Mouse (Mus musculus) skeletal muscle tissue, adult 2 months (tissue): ENCODE data around the gene Taar7f.
"Not testable (repeated sequence)": the region's sequence is repeated elsewhere in the genome, so short reads cannot be mapped to it uniquely, and the experiment has no call there.

Experiments
- DNase-seq: peaks from one replicate; pipeline ENCODE4 v3.0.0-alpha.2; 2012; ENCODE audit warnings: low read depth, low spot score

The Taar7f gene

DNA sequence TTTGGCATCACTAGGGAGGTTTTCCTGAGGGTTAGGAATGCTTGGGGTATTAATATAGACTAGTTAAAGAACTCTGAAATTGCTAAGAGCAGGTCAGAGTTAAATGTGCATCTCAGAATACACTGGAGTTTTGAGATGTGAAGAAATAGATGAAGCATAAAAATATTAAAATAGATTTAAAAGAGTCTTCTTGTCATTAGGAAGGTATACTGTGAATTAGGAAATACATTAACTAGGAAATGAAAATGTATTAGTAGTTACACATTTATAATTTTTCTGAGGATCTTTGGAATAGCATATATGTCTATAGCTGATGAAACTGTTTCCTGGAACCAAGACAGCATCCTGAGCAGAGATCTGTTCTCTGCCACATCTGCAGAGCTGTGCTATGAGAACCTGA is at the start of gene Taar7f:
Gene Taar7f (plus strand): TSS at position 301 of the 400 bp plus-strand sequence.
- DNase-seq, result no peak

DNA sequence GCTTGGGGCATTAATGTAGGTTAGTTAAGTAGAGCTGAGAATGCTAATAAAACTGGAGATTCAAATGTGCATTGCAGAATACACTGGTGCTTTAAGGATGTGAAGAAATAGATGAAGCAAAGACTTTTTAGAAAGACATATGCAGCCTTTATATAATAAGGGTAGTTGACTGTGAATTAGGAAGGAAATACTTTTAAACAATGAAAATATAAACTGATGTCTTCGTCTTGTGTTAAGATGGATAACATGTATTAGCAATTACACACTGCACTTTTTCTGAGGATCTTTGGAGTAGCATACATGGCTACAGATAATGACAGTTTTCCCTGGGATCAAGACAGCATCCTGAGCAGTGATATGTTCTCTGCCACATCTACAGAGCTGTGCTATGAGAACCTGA is 49.7 kb upstream of the Taar7f start, which contains the start of gene Taar7b:
Gene Taar7b (plus strand): TSS at position 301 of the 400 bp plus-strand sequence.
- DNase-seq, result no peak

GRCm38 (mm10) chr10:24006442-24006841 is 42.9 kb upstream of the Taar7f start:
- no peak for DNase-seq

DNA sequence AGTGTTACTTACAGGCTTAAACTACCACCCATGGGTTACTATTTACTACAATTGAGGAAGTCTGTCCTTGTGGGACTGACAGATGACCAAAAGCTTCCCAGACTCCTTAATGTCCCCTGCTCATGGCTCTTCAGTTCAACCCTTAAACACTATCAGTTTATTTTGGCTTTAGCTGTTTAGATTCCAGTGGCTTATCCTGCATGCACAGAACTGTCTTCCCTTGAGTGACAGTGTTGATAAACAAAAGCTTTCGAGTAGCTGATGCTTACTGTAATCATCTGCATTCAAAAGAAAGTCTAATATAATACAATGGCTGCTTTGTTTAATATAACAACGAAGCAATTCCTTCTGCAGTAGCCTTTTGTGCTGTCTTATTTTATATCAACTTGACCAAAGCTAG is 42.3 kb upstream of the Taar7f start:
- no peak for DNase-seq

DNA sequence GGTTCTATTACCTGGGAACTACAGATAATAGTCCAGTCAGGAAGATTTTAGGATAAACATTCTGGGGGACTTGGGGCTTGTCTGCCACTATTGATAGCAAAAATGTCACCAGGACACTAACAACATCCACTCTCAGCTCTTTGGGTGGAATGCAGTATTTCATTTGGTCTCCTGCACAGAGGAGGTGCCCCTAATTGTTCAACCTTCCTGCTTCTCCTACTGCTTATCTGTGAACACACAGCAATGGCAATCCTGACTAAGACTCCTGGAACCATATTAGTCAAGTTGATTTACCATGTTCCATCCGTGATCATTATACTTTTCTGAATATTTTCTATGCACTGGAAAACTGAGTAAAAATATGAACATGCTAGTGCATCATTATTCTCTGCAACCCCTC is 41.2 kb upstream of the Taar7f start:
- no peak for DNase-seq

DNA sequence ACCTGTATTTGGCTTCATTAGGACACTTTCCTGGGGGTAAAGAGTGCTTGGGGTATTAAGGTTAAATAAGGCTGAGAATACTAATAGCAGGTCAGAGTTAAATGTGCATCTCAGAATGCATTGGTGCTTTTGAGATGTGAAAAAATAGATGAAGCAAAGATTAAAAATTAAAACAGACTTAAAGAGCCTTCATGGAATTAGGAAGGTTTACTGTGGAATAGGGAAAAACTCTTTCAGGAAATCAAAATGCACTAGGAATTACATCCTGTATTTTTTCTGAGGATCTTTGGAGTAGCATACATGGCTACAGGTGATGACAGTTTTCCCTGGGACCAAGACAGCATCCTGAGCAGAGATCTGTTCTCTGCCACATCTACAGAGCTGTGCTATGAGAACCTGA is 22.4 kb upstream of the Taar7f start, which contains the start of gene Taar7d:
Gene Taar7d (plus strand): TSS at position 301 of the 400 bp plus-strand sequence.
- no peak for DNase-seq

DNA sequence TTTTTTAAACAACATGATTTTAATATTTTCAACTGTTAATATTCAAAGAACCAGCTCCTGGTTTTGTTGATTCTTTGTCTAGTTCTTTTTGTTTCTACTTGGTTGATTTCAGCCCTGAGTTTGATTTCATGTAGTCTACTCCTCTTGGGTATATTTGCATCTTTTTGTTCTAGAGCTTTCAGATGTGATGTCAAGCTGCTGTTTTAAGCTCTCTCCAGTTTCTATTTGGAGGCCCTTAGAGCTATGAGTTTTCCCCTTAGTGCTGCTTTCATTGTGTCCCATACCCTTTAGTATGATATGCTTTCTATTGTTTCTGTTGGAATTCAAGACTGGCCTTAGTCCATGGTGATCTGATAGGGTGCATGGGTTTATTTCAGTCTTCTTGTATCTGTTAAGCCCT is 18.0 kb upstream of the Taar7f start:
- no peak for DNase-seq

DNA sequence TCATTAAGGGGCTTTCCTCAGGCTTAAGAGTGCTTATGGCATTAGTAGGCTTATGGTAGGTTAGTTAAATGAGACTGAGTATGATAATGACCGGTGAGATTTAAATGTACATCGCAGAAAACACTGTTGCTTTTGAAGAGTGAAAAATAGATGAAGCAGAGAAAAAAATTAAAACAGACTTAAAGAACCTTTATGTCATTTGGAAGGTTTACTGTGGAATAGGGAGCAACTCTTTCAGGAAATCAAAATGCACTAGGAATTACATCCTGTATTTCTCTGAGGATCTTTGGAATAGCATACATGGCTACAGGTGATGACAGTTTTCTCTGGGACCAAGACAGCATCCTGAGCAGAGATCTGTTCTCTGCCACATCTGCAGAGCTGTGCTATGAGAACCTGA is 12.0 kb upstream of the Taar7f start, which contains the start of gene Taar7e:
Gene Taar7e (plus strand): TSS at position 301 of the 400 bp plus-strand sequence.
- no peak for DNase-seq

- no peak for DNase-seq
These were observed 9.0 kb upstream of the Taar7f start for GRCm38 (mm10) chr10:24040120-24040869.

DNA sequence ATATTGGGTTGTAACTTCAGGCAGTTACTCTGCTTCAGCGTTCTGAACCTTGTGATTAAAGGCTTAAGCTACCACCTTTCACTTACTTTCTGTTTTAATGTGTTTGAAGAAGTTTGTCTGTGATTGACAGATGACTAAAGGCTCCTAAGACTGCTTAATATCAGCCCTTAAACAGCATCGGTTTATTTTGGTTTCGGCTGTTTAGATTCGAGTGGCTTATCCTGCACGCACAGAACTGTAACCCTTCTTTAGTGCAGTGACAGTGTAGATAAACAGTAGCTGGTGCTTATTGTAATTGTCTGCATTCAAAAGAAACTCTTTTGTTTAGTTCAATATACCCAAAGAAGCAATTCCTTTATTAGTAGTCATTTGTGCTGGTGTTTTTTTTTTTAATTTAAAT is 2.7 kb downstream of the Taar7f start:
- no peak for DNase-seq

- DNase-seq, result no peak
These were observed 9.7 kb downstream of the Taar7f start for GRCm38 (mm10) chr10:24058986-24059385.

DNA sequence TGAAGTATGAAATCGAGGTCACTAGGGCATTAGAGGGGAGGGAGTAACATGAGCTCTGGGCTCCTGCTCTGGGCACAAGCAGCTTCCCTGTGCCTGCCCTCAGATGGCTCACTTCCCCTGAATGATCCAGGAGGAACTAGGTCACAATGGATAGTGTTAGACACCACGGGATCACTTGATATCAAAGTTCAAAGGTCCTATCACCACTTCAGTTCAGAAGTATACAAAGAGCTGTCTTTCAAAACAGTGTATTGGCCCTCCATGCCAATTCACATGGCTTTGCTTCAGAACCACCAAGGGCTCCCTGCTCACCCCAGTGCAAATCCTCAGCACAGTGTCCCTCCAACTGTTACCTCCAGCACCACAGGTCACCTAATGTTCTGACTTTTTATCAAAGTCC is 25.4 kb downstream of the Taar7f start:
- not testable (repeated sequence) for DNase-seq

GRCm38 (mm10) chr10:24076200-24076599 is 26.9 kb downstream of the Taar7f start, which contains the start of gene Taar8a:
Taar8a (plus strand) TSS chr10:24076500.
- not testable (repeated sequence) for DNase-seq

DNA sequence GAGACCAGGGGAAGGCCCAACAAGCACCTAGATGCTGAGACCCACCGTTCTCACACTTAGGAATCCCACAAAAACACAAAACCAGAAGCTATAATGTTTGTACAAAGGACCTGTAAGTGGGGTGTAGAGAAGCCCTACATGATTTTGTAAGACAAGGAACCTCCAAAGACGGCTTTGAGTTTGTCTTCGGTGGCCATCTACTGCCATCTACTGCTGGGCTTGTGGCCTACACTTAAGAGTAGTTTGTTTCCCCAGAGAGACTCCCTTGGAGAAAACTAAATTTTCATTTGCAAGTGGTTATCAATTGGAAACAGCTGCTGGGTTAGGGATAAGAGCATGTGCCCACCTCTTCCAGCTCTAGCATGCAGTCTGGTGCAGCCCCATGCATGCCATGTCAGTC is 30.9 kb downstream of the Taar7f start:
- DNase-seq, result peak; percentile 10

DNA sequence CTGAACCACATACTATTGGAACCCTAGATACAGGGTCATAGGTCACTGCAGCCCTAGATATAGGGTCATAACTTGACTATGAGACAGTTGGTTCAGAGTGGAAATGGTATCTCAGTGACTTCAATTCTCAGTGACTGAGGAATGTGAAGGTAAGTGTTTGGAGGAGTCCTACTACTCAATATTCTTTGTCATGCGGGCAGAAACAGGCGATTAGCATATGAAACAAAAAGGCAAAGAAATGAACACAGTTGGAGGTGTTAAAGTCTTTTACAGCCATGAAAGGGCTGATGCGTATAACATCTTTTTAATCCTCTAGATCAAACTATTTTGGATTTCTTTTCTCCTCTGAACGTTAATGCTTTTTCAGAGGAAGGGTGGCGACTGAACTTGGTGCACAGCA is 36.6 kb downstream of the Taar7f start:
- no peak for DNase-seq

GRCm38 (mm10) chr10:24086555-24086954 is 37.2 kb downstream of the Taar7f start:
- no peak for DNase-seq

DNA sequence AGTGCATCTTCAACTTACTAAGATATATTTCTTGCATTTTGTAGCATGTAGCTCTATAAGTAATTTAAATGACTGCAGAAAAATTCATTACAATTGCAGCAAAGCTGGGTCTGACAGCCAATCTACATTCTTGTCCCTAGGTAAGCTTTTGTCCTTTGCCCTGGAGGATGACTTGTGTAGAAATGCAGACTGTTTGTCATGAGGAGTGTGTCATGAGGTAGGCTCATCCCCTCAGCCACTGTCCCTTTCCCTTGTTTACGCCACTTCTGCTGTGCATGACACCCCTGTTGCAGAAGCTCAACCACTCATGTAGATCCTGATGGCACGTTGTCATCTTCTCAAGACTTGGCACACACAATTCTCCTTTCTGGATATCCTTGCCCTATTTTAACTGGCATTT is 37.9 kb downstream of the Taar7f start:
- no peak for DNase-seq

- DNase-seq, result no peak
These were observed 42.9 kb downstream of the Taar7f start, which contains the start of gene Taar8b for GRCm38 (mm10) chr10:24092194-24092593. Taar8b (minus strand) TSS chr10:24092294.

- not testable (repeated sequence) for DNase-seq
These were observed 47.7 kb downstream of the Taar7f start for GRCm38 (mm10) chr10:24097010-24097409.
